Mouse (Mus musculus) limb, embryonic 13.5 days (tissue): ENCODE data around the gene Xpr1. TPM values are rescaled to one million over a fixed set of nuclear protein-coding genes. Genes with fewer than 3 reads are reported as not detected.
"Not testable (repeated sequence)": the region's sequence is repeated elsewhere in the genome, so short reads cannot be mapped to it uniquely, and the experiment has no call there.

Experiments used
- ATAC-seq: fragments of 200-750 bp; cut with Nextera tagmentation; 2 replicates; pipeline ENCODE4 v1.8.0; 2017; ENCODE audit warnings: low read depth, moderate number of reproducible peaks, moderate TSS enrichment; ENCODE audit not compliant: low FRiP score
- H3K27ac ChIP-seq: fragments of 300-500 bp; sonication (generic); 2 replicates; pipeline ENCODE4 v1.5.1; 2015; ENCODE audit warnings: inconsistent platforms, mild to moderate bottlenecking, moderate library complexity
- H3K27me3 ChIP-seq: fragments of 300-500 bp; sonication (generic); 2 replicates; pipeline ENCODE4 v1.6.1; 2015; ENCODE audit warnings: mild to moderate bottlenecking, inconsistent platforms
- H3K36me3 ChIP-seq: fragments of 300-500 bp; sonication (generic); 2 replicates; pipeline ENCODE4 v1.6.1; 2015; ENCODE audit warnings: inconsistent platforms, mild to moderate bottlenecking, moderate library complexity
- H3K4me1 ChIP-seq: fragments of 300-500 bp; sonication (generic); 2 replicates; pipeline ENCODE4 v1.6.1; 2015; ENCODE audit warnings: inconsistent platforms
- H3K4me2 ChIP-seq: fragments of 300-500 bp; sonication (generic); replicated peaks from 2 replicates; pipeline ENCODE4 v1.6.1; 2015; ENCODE audit warnings: inconsistent platforms, mild to moderate bottlenecking, moderate library complexity
- H3K4me3 ChIP-seq: fragments of 300-500 bp; sonication (generic); 2 replicates; pipeline ENCODE4 v1.5.1; 2015; ENCODE audit warnings: moderate library complexity, mild to moderate bottlenecking, inconsistent platforms
- H3K9ac ChIP-seq: fragments of 300-500 bp; sonication (generic); 2 replicates; pipeline ENCODE4 v1.6.1; 2015; ENCODE audit warnings: mild to moderate bottlenecking, inconsistent platforms
- H3K9me3 ChIP-seq: fragments of 300-500 bp; sonication (generic); 2 replicates; pipeline ENCODE4 v1.6.1; 2016; ENCODE audit warnings: inconsistent platforms
- WGBS: fragments of 180-500 bp; shearing (Covaris S2); methylation state at CpG from one replicate; pipeline ENCODE4 v1.1.7; 2015; 5-methylcytosine and 5-hydroxymethylcytosine counted together
- polyA plus RNA-seq: library from polyadenylated mRNA; unstranded; fragments of >200 nt; fragmentation: Nextera tagmentation; extraction: Ambion mirVana; gene quantifications from 2 replicates; pipeline ENCODE4 v1.2.1, GENCODE M21; 2015

Xpr1 gene
- polyA plus RNA-seq, 1 experiment from 2014 or later: 8.8 TPM

DNA sequence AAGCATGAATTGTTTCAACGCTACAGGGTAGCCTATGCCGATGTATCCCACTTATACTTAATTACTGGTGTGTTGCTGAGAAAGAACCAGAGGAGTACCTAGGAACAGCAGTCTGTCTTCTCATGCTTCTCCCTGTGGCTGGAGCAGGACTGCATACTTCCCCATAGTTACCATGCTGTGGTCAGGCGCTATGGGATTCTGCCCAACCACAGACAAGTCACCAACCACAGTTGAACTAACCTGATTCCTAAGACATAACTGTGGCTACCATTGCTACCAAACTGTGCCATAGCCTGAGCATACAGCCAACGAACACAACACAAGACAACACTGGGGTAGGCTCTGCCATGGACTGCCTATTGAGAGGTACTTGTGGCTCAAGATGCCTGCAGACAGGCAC is 144.3 kb downstream of the Xpr1 start:
- Histone ChIP-seq H3K9me3 (no peaks in the 10 kb centered on the region), H3K4me2 (no peak overlapping the region), H3K9ac (no peak overlapping the region), H3K27me3 (no peaks in the 10 kb centered on the region), H3K4me3 (no peak overlapping the region), H3K36me3 (no peaks in the 10 kb centered on the region), H3K27ac (peak overlapping the region; percentile 69), H3K4me1 (peaks cover 17% of the 10 kb centered on the region)
- 74% methylated on average over 4 of the region's 4 CpGs for WGBS
- ATAC-seq: no peak

DNA sequence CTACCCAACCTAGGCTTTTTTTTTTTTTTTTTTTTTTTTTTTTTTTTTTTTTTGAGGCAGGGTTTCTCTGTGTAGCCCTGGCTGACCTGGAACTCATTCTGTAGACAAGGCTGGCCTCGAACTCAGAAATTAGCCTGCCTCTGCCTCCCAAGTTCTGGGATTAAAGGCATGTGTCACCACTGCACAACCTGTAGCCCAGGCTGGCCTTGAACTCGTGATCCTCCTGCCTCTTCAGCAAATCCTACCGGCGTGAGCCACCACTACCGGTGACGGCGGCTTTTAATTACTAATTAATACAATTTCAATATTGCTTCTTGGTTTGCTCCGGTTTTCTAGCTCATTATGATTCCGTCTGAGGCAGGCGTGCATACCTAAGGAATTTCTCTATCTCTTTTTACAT is 154.7 kb downstream of the Xpr1 start:
- not testable (repeated sequence) for ATAC-seq, H3K9me3 ChIP-seq, H3K27ac ChIP-seq, H3K4me1 ChIP-seq, H3K27me3 ChIP-seq, H3K4me3 ChIP-seq, H3K4me2 ChIP-seq, H3K36me3 ChIP-seq, H3K9ac ChIP-seq
- WGBS: 91% methylated on average over 10 of the region's 10 CpGs

DNA sequence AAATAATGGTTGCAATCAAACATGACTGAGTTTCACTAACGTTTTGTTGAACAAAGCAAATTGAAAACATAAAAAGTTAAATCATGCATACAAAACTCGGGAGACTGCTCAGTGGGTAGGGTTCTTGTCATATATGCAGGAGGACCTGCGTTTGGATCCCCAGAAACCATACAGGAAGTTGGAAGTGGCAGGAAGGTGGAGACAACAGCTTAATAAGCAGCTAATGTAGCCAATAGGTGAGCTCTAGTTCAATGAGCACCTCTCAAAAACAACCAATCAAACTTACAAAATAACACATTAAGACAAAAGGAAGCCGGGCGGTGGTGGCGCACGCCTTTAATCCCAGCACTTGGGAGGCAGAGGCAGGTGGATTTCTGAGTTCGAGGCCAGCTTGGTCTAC is 162.9 kb downstream of the Xpr1 start:
- no peak overlapping the region for H3K4me2 ChIP-seq
- no peak overlapping the region for H3K4me3 ChIP-seq
- 87% methylated on average over 8 of the region's 8 CpGs for WGBS
- no peaks in the 10 kb centered on the region for H3K27me3 ChIP-seq
- no peak overlapping the region for H3K9ac ChIP-seq
- H3K9me3 ChIP-seq: no peaks in the 10 kb centered on the region
- no peaks in the 10 kb centered on the region for H3K36me3 ChIP-seq
- ATAC-seq: no peak
- H3K27ac ChIP-seq: no peak overlapping the region
- no peaks in the 10 kb centered on the region for H3K4me1 ChIP-seq

DNA sequence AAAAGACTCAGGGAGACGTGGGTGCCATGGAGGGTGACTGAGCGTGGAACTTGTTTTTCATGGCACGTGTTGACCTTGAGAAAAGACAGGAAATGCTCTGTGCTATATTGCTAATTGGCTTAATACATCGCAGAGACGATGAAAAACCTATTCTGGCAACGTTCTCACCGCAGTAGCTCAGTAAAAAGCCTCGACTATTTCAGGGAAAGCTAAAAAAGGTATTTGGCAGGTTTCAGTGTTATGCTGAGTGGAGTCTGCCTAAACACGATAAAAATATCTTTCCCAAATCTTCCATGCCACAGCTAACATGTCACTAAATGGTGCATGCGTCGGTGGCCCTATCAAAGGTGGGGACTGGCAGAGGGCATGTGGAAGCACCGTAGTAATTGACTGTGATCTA is 164.1 kb downstream of the Xpr1 start:
- Histone ChIP-seq H3K4me1 (no peaks in the 10 kb centered on the region), H3K4me3 (no peak overlapping the region), H3K27ac (no peak overlapping the region), H3K27me3 (no peaks in the 10 kb centered on the region), H3K9ac (no peak overlapping the region), H3K4me2 (no peak overlapping the region), H3K36me3 (no peaks in the 10 kb centered on the region), H3K9me3 (no peaks in the 10 kb centered on the region)
- 58% methylated on average over 12 of the region's 12 CpGs for WGBS
- ATAC-seq: no peak

DNA sequence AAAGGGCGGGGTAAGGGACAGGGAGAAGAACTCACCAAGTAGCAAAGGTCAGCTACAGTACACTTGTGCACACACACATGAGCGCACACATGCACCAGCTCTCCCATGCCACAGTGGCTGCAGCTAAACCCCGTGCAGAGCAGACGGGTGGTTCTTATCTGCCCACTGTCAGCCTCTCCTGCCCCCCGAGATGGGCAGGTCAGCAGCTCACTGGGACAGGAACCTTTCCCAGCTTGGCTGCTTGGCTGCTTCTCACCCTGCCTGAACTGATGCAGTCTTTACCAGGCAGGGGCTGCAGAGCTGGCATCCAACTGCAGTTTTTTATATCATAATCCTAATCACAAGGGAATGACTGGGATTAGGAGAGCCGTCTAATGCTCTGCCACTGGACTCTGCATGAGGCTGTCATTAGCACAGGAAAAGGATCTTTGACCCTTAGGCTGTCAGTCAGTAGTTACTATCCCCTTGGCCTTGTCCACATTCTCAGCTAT is 164.5 kb downstream of the Xpr1 start:
- ATAC-seq: no peak
- WGBS: 52% methylated on average over 6 of the region's 6 CpGs
- Histone ChIP-seq H3K27ac (no peak overlapping the region), H3K4me2 (no peak overlapping the region), H3K4me1 (0 out of 2 replicates have a peak, but pooled peaks cover under 1% of the 10 kb centered on the region), H3K4me3 (no peak overlapping the region), H3K9me3 (no peaks in the 10 kb centered on the region), H3K9ac (no peak overlapping the region), H3K27me3 (no peaks in the 10 kb centered on the region), H3K36me3 (no peaks in the 10 kb centered on the region)

DNA sequence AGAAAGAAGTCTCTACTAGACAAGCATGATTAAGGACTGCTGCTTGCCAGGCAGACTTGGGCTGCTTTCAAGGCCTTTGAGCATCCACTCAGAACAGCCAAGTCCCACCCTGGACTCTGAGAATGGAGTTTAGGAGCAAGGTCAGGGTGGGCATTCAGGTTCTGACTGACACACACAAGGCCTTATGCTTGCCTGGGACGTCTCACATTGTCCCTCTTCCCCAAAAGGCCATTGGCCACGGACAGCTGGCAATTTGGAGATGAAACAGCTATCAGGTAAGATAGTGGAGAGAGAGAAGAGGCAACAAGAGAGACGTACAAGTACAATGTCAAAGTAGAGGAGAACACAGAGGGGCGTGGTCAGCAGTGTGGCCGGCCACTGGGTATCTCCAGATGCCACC is 165.6 kb downstream of the Xpr1 start:
- 80% methylated on average over 5 of the region's 5 CpGs for WGBS
- no peak for ATAC-seq
- no peak overlapping the region for H3K4me3 ChIP-seq
- H3K9ac ChIP-seq: no peak overlapping the region
- H3K27me3 ChIP-seq: no peaks in the 10 kb centered on the region
- no peaks in the 10 kb centered on the region for H3K36me3 ChIP-seq
- no peaks in the 10 kb centered on the region for H3K9me3 ChIP-seq
- H3K27ac ChIP-seq: no peak overlapping the region
- peaks cover 5% of the 10 kb centered on the region; the same call in 1 of the 2 replicates for H3K4me1 ChIP-seq
- no peak overlapping the region for H3K4me2 ChIP-seq

DNA sequence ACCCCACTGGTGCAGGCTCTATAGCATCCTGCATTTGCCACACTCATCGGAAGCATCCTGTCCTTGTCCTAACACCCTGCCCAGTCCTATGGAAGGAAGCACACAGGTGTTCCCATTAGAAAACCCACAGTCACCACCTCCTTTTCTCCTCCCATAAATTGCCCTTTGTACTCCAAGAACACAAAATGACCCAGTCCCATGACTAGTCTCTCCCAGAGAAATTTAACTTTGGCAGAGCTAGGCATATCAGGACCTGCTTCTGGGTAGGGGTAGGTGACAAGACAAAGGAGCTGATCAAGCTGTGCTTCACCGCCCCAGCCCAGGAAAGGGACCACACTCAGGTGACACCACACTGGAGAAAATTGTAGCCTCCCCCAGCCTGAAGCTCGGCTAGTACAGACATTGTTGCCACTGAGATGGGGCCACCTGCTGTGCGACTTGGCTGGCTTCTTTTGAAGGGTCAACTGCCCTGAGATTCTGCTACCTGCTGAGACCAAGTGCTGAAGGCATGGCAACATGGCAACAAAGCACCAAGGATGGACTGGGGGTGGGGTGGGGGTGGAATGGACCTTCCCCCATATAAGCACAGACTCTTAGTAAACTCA is 166.6 kb downstream of the Xpr1 start:
- H3K27me3 ChIP-seq: no peaks in the 10 kb centered on the region
- H3K27ac ChIP-seq: no peak overlapping the region
- WGBS: 46% methylated on average over 4 of the region's 4 CpGs
- H3K4me2 ChIP-seq: no peak overlapping the region
- no peaks in the 10 kb centered on the region for H3K9me3 ChIP-seq
- H3K4me1 ChIP-seq: peaks cover 7% of the 10 kb centered on the region
- H3K4me3 ChIP-seq: no peak overlapping the region
- H3K36me3 ChIP-seq: no peaks in the 10 kb centered on the region
- no peak overlapping the region for H3K9ac ChIP-seq
- ATAC-seq: no peak

DNA sequence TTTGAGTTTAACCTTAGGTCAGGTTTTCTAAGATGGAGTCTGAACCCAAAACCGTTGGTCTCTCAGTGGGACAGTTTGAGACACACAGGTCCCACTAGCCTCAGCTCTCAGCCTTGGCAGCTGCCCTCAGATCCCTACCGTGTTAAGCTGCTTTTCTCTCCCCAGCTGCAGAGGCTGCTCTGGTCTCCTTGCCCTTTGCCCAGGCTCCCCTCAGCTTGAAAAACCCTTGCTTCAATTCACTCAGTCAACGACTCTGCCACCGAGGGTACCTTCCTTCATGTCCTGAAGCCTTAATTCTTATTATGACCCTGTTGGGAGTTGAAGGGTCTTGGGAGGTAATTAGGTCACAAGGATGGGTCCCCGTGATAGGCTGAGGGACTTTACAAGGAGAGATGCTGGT is 167.3 kb downstream of the Xpr1 start:
- ATAC-seq: no peak
- Histone ChIP-seq H3K4me2 (no peak overlapping the region), H3K4me1 (peaks cover 14% of the 10 kb centered on the region), H3K9ac (no peak overlapping the region), H3K4me3 (no peak overlapping the region), H3K36me3 (no peaks in the 10 kb centered on the region), H3K27ac (no peak overlapping the region), H3K27me3 (no peaks in the 10 kb centered on the region), H3K9me3 (no peaks in the 10 kb centered on the region)
- WGBS: 34% methylated on average over 5 of the region's 5 CpGs

DNA sequence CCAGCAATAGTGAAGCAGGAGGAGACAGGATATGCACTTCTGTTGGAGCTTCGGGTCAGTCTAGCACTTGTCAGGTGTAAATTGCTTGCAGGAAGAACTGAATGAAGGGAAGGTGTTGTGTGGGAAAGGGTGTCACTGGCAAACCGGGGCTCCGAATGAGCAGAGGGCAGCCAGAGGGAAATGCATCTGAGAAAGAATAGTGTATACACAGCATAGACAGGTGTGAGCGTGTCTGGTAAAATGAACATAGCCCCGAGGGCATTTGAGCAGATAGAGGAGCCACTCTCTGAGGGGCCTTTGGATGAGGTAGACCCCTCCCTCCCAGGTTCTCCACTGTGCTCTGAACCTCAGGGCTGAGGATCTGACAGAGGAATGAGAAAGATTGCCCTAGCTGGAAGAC is 169.2 kb downstream of the Xpr1 start:
- no peak for ATAC-seq
- H3K4me2 ChIP-seq: no peak overlapping the region
- WGBS: 53% methylated on average over 5 of the region's 5 CpGs
- peaks cover 19% of the 10 kb centered on the region for H3K4me1 ChIP-seq
- H3K9ac ChIP-seq: no peak overlapping the region
- H3K4me3 ChIP-seq: no peak overlapping the region
- no peaks in the 10 kb centered on the region for H3K27me3 ChIP-seq
- H3K9me3 ChIP-seq: no peaks in the 10 kb centered on the region
- H3K36me3 ChIP-seq: no peaks in the 10 kb centered on the region
- H3K27ac ChIP-seq: no peak overlapping the region

DNA sequence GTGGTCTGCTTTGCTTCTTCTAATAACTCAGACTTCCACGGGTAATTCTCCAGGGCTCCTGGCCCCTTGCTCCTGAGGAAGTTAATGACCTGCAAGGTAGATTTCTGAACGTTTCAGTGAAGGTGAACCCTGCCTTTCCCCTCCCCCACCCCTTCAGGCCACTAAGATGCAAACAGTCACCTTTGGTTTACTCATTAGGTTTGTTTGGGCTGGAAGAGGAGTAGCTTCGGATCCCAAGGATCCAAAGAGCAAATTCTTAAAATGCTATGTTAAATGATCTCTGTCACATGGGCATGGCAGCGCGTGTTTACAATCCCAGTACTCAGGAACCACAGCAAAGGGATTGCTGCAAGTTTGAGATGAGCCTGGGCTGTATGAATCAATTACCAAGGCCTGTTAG is 169.8 kb downstream of the Xpr1 start:
- 24% methylated on average over 5 of the region's 5 CpGs for WGBS
- peaks cover 23% of the 10 kb centered on the region for H3K4me1 ChIP-seq
- no peaks in the 10 kb centered on the region for H3K27me3 ChIP-seq
- no peak overlapping the region for H3K4me2 ChIP-seq
- ATAC-seq: no peak
- H3K27ac ChIP-seq: no peak overlapping the region
- H3K36me3 ChIP-seq: no peaks in the 10 kb centered on the region
- no peaks in the 10 kb centered on the region for H3K9me3 ChIP-seq
- no peak overlapping the region for H3K4me3 ChIP-seq
- H3K9ac ChIP-seq: no peak overlapping the region

DNA sequence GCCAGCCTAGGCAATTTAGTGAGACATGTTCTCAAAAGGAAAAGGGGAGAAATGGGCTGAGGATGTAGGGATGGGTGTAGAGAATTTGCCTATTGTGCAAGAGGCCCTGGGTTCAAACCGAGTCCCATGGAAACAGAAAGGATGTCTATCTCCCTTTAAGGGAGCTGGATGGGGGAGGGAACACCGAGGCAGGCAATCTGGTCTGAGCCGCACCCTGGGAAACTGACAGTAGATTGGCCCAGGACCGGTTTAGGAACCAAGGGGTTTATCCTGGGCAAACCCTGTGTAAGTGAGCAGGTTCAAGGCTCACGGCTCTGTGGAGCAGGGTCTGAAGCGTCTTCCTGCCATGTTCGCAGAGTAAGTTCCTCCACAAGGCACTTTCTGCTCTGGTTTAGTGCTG is 171.7 kb downstream of the Xpr1 start:
- Histone ChIP-seq H3K4me2 (peak overlapping the region; percentile 84), H3K4me3 (peak overlapping the region; percentile 73), H3K9ac (0 out of 2 replicates have a peak overlapping the region, but pooled peaks have one; percentile 19), H3K9me3 (no peaks in the 10 kb centered on the region), H3K27ac (no peak overlapping the region), H3K4me1 (peaks cover 32% of the 10 kb centered on the region), H3K36me3 (peaks cover 16% of the 10 kb centered on the region), H3K27me3 (no peaks in the 10 kb centered on the region)
- ATAC-seq: no peak
- 65% methylated on average over 7 of the region's 7 CpGs for WGBS

DNA sequence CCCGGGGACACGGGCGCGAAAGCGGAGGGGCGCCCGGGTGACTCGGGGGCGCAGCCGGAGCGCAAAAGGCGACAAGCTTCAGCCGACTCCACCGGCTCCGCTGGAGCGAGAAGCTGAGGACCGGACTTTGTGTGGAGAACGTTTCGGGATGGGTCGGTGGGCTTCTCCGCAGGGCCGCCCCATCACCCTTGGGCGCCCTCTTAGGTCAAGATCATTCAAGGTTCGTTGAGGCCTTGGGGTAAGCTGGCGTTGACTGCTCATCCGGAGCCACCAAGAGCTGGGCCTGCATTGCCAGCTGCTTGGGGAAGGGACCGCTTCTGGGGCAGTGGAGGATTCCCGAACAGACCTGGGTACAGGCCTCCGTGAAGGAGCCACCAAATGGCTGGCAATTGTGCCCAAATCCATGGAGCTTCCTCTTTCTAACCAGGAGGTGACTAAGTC is 172.4 kb downstream of the Xpr1 start:
- no peaks in the 10 kb centered on the region for H3K27me3 ChIP-seq
- no peaks in the 10 kb centered on the region for H3K9me3 ChIP-seq
- WGBS: 5% methylated on average over 23 of the region's 29 CpGs
- peak; percentile 20; the same call in 1 of the 2 replicates for ATAC-seq
- peak overlapping the region; percentile 84 for H3K4me2 ChIP-seq
- peaks cover 38% of the 10 kb centered on the region for H3K4me1 ChIP-seq
- peak overlapping the region; percentile 73 for H3K4me3 ChIP-seq
- H3K27ac ChIP-seq: peak overlapping the region; percentile 88
- peaks cover 24% of the 10 kb centered on the region for H3K36me3 ChIP-seq
- peak overlapping the region; percentile 97 for H3K9ac ChIP-seq
